Mouse (Mus musculus) bone marrow, adult 2 months (tissue): ENCODE measurements around the gene Spty2d1. TPM values are rescaled to one million over a fixed set of nuclear protein-coding genes. Genes with fewer than 3 reads are reported as not detected.
"Not testable (repeated sequence)": the region's sequence is repeated elsewhere in the genome, so short reads cannot be mapped to it uniquely, and the experiment has no call there.

ENCODE experiments used
- H3K27ac ChIP-seq: fragments of 200-500 bp; 2 replicates; pipeline ENCODE4 v1.5.1; 2012; ENCODE audit warnings: low read depth, mild to moderate bottlenecking, control low read depth, inconsistent platforms, low read length; ENCODE audit not compliant: control insufficient read depth, poor library complexity, insufficient read depth
- H3K4me1 ChIP-seq: fragments of 200-500 bp; 2 replicates; pipeline ENCODE4 v1.6.1; 2011; ENCODE audit warnings: low read length; ENCODE audit not compliant: control insufficient read depth, insufficient read depth
- H3K4me3 ChIP-seq: fragments of 200-500 bp; replicated peaks from 2 replicates; pipeline ENCODE3; 2011; ENCODE audit warnings: mild to moderate bottlenecking, low read depth, low read length, control low read depth; ENCODE audit not compliant: control insufficient read depth
- CTCF ChIP-seq: fragments of 200-500 bp; IDR thresholded peaks from 2 replicates; pipeline ENCODE4 v1.5.1; 2011; ENCODE audit warnings: low read length, control low read depth; ENCODE audit not compliant: control insufficient read depth, insufficient read depth
- POLR2A ChIP-seq: fragments of 200-500 bp; IDR thresholded peaks from 2 replicates; pipeline ENCODE4 v1.6.1; 2011; ENCODE audit warnings: low read depth, mild to moderate bottlenecking, control low read depth, low read length, borderline replicate concordance; ENCODE audit not compliant: control insufficient read depth
- WGBS: fragments of 180-500 bp; shearing (Covaris S2); methylation state at CpG from one replicate; pipeline ENCODE4 v1.1.7; 2018; 5-methylcytosine and 5-hydroxymethylcytosine counted together
- polyA plus RNA-seq: library from polyadenylated mRNA; stranded (reverse); fragments of >200 nt; gene quantifications from 2 replicates; pipeline ENCODE4 v1.2.4, GENCODE M21; 2011; ENCODE audit warnings: low replicate concordance; ENCODE audit not compliant: missing spikeins, insufficient read depth, insufficient read length

Gene Spty2d1
- polyA plus RNA-seq, 1 experiment, result 12.9 TPM

DNA sequence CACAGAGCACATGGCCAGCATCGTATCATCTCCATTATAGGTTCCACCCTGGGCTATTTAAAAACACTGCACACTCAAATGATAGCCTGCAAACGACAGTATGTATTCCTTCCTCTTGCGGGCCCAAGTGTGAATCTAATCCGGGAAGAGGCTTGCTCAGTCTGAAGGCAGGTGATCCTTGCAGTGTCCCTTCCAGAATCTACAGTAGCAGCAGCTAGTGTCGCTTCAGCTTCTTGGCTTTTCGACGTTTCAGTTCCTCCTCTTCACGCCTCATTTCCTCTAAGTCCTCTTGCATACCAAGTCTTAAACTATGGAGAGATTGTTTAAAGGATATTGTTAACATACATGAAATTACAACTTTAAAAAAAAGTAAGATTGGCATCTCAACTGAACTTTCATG, 15.1 kb downstream of the Spty2d1 start:
- WGBS, result 71% methylated on average over 8 of the region's 8 CpGs

DNA sequence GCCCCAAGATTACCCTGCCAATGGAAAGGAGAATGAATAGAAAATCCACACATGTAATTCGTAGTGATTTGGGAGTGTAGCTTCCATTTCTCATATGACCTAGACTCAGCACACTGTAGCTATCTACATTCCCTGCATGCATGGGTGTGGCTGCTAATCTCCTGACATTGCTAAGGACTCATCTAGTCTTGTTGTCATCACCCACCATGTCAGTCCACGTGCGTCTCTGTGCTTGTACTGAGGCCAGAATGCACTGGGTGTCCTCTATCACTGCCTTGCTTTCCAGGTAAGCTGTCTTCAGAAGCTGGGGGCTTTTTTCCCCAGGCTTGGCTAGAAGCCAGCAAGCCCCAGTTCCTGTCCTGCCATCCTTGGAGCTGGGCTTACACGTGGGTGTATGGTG, 18.8 kb downstream of the Spty2d1 start:
- not testable (repeated sequence) for H3K4me1 ChIP-seq, H3K27ac ChIP-seq, H3K4me3 ChIP-seq
- 67% methylated on average over 4 of the region's 4 CpGs for WGBS

More for the DNA sequence above, 15.1 kb downstream of the Spty2d1 start:
- Histone ChIP-seq H3K27ac (no peak overlapping the region; the same call in 1 of the 2 replicates), H3K4me1 (no peaks in the 10 kb centered on the region; the same call in 1 of the 2 replicates), H3K4me3 (no peak overlapping the region)
- TF ChIP-seq CTCF, result no peak

DNA sequence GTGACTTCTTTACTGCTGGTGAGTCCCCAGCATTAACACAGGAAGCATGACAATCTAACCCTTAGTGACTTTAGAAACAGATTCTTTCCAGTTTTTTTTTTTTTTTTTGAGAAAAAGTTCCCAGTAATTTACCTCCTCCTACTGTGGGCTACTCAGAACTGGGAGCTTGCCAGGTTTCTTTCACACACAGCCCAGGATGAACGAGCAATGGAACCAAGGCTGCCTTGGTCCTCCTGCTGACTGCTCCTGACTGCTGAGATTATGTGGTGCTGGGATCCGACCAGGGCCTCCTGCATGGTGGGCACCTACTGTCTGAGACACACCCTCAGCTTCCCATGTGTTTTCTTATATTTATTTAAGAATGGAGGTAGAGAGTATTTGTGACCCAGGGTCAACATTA, 21.1 kb downstream of the Spty2d1 start:
- H3K4me3 ChIP-seq, result no peak overlapping the region
- WGBS, result 51% methylated on average over 2 of the region's 2 CpGs
- no peak for TF ChIP-seq CTCF
- no peak for TF ChIP-seq POLR2A
- H3K4me1 ChIP-seq, result peaks cover 4% of the 10 kb centered on the region; the same call in 1 of the 2 replicates
- no peak overlapping the region for H3K27ac ChIP-seq

DNA sequence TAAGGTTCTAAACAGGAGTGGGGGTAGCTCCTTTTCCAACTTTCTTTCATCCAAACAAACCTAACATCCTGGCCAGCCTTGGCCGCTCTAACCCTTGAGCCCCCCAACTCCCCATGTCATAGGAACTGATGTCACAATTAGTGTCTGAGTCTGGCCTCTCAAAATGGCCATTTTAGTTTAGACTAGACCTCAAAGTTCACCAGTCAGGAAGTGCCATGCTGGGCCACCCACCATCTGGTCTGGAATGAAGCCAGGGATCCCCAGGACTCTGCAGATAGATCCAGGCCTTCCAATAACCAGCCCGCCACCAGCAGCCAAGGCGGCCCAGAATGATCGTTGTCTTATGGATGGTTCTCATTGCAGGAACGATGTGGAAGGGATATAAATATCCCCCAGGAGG, 21.6 kb downstream of the Spty2d1 start:
- H3K27ac ChIP-seq, result no peak overlapping the region
- H3K4me3 ChIP-seq, result no peak overlapping the region
- H3K4me1 ChIP-seq, result peaks cover 4% of the 10 kb centered on the region; the same call in 1 of the 2 replicates
- TF ChIP-seq POLR2A, result no peak
- TF ChIP-seq CTCF, result no peak
- WGBS, result 34% methylated on average over 5 of the region's 5 CpGs

DNA sequence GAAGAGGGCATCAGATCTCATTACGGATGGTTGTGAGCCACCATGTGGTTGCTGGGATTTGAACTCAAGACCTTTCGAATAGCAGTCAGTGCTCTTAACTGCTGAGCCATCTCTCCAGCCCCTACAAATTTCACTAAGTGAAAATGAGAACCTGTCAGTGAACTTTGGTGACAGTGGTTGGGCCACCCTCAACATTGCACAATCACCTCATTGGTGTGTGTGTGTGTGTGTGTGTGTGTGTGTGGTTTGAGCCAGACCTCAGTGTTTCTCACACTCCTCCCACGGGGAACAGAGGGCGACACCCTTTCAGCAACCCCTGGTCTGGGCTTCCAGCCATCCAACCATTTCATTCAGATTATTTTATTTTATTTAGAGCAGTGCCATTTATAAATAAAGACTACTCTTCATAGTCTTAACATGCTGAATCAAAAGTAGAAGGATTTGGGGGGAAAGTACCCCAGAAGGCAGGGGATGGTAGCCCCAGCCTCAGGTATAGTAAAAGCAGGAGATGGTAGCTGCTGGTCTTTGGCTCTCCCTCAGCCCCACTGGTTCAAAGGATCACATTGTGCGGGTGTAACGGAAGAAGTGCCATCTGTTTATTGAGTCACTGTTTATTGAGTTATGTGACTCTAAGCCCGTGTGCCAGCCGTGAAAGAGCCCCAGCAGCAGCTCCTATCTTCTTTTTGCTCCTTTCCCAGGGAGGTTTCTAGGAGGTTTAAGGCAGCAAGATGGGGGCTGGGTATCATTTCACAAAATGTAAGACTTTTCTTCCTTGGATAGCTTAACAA, 22.3 kb downstream of the Spty2d1 start:
- H3K27ac ChIP-seq, result no peak overlapping the region
- H3K4me3 ChIP-seq, result no peak overlapping the region
- WGBS, result 38% methylated on average over 8 of the region's 8 CpGs
- no peak for TF ChIP-seq POLR2A
- TF ChIP-seq CTCF, result no peak
- H3K4me1 ChIP-seq, result peaks cover 4% of the 10 kb centered on the region; the same call in 1 of the 2 replicates

DNA sequence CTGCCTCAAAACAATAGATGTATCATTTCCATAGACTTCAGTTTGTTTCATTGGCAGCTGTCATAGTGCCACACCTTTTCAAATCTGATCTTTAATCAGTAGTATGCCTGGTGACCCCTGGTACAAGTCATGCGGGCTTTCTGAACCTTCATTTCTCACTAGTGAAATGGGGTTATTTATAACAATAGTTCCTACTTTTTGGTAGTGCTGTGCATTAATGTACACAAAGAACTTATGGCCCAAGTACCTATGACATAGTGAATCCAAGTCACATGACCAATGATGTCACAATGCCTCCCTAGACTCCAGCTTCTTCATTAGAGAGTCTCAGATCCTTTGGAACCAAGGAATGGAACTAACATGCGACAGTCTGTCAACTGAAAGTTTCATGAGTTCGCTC, 24.9 kb downstream of the Spty2d1 start, which contains the start of gene Gm9999:
Gm9999 (plus strand) TSS at position 301 of the 400 bp plus-strand sequence.
- 83% methylated on average over 3 of the region's 3 CpGs for WGBS
- no peak for TF ChIP-seq CTCF
- peaks cover 4% of the 10 kb centered on the region; the same call in 1 of the 2 replicates for H3K4me1 ChIP-seq

DNA sequence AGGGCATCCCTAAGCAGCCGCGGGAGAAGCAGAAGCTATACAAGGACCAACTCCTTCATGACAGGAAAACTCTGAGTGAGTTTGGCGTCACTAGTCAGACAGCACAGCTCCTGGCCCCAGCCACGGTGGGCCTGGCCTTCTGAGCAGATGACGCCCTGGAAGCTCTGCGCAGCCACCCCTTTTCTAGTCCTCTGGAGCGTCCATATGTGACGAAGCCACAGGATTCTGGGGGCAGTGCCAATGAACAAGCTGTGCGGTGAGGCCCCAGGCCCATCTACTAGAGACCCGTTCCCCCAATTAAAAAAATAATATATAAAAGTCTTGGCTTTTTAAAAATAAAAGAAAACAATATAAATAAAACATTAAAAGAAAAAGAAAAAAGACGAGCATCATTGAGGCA, 32.8 kb downstream of the Spty2d1 start:
- H3K4me1 ChIP-seq, result no peaks in the 10 kb centered on the region; the same call in 1 of the 2 replicates
- 85% methylated on average over 11 of the region's 11 CpGs for WGBS
- TF ChIP-seq CTCF (no peak), POLR2A (no peak)
- no peak overlapping the region for H3K27ac ChIP-seq
- no peak overlapping the region for H3K4me3 ChIP-seq

More for the DNA sequence above, 24.9 kb downstream of the Spty2d1 start, which contains the start of gene Gm9999:
- H3K4me3 ChIP-seq, result no peak within 1 kb of the TSS
- no peak within 1 kb of the TSS for H3K27ac ChIP-seq

DNA sequence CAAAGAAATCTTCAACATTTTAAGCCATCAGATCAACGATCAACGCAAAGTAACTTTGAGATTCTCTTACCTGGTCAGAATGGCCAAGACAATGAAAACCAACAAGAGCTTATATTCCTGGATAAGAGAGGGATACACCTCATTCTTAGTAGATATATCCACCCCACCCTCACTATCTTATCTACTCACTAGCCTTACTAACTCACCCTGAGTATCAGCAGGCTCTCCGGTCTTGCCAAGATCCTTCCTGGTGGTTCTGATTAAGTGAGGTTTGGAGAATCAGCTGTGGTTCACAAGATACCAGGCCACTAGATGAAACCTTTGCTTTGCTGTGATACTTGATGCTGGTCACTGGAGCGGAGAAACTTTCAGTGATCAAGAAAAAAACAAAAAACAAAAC, 33.6 kb downstream of the Spty2d1 start:
- 79% methylated on average over 4 of the region's 4 CpGs for WGBS
- TF ChIP-seq POLR2A, result no peak
- TF ChIP-seq CTCF, result no peak
- Histone ChIP-seq H3K27ac (no peak overlapping the region), H3K4me3 (no peak overlapping the region), H3K4me1 (no peaks in the 10 kb centered on the region; the same call in 1 of the 2 replicates)

DNA sequence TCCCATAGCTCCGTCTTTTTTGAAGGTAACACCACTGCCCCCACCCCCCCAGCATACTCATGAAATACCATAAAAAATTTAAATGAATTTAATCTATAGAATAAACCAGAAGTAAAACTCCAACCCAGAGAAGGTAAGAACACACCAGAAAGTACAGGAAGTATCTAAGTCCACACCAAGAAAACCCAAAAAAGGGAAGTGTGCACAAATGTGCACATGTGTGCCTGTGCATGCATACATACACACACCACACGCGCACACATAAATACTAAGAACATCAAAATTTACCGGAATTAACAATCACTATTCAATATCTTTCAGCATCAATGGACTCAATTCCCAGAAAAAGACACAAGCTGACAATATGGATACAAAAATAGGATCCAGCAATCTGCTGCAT, 38.3 kb downstream of the Spty2d1 start:
- WGBS, result 85% methylated on average over 4 of the region's 4 CpGs
- H3K4me3 ChIP-seq, result no peak overlapping the region
- TF ChIP-seq POLR2A, result no peak
- no peak overlapping the region for H3K27ac ChIP-seq
- H3K4me1 ChIP-seq, result no peaks in the 10 kb centered on the region
